Mouse (Mus musculus) adrenal gland, postnatal 36 days (tissue): ENCODE measurements around the gene Znrf3. TPM values are rescaled to one million over a fixed set of nuclear protein-coding genes. Genes with fewer than 3 reads are reported as not detected.

Source experiments
- DNase-seq, 2 experiments: peaks; one replicate each; pipeline ENCODE4 v3.0.0; 2021; ENCODE audit warnings: mixed read lengths in 1 of 2
- total RNA-seq, 2 experiments: library from RNA; stranded (reverse); gene quantifications; 2 replicates each; pipeline ENCODE4 v1.2.3; 2021

The Znrf3 gene
- total RNA-seq, 2 experiments from 2014 or later: 28.8 to 35.8 TPM

- no peak for DNase-seq
Observed at GRCm38 (mm10) chr11:5442590-5443021, 2.0 kb downstream of the Znrf3 start.

GRCm38 (mm10) chr11:5437646-5438045, 7.0 kb downstream of the Znrf3 start:
- no peak for DNase-seq

- DNase-seq: no peak
Observed at GRCm38 (mm10) chr11:5436988-5437387, 7.7 kb downstream of the Znrf3 start.

GRCm38 (mm10) chr11:5435493-5435892, 9.2 kb downstream of the Znrf3 start:
- DNase-seq: no peak

GRCm38 (mm10) chr11:5432330-5432729, 12.3 kb downstream of the Znrf3 start:
- DNase-seq: peak; percentile 69 to 76

- DNase-seq: no peak
Observed at GRCm38 (mm10) chr11:5430863-5431262, 13.8 kb downstream of the Znrf3 start.

GRCm38 (mm10) chr11:5429396-5430190, 15.1 kb downstream of the Znrf3 start:
- DNase-seq: peak in 1 of 2 experiments; percentile 40

GRCm38 (mm10) chr11:5427251-5427650, 17.4 kb downstream of the Znrf3 start:
- no peak for DNase-seq

- DNase-seq: no peak
Observed at GRCm38 (mm10) chr11:5426317-5426716, 18.3 kb downstream of the Znrf3 start.

- DNase-seq: no peak
Observed at GRCm38 (mm10) chr11:5425106-5425505, 19.5 kb downstream of the Znrf3 start.

GRCm38 (mm10) chr11:5424185-5424584, 20.5 kb downstream of the Znrf3 start:
- DNase-seq: no peak

GRCm38 (mm10) chr11:5423000-5423399, 21.6 kb downstream of the Znrf3 start:
- DNase-seq: no peak

- DNase-seq: no peak
Observed at GRCm38 (mm10) chr11:5422252-5422636, 22.4 kb downstream of the Znrf3 start.

GRCm38 (mm10) chr11:5421506-5422251, 23.0 kb downstream of the Znrf3 start:
- DNase-seq: peak in 1 of 2 experiments; percentile 46

GRCm38 (mm10) chr11:5415617-5416338, 28.9 kb downstream of the Znrf3 start:
- no peak for DNase-seq

GRCm38 (mm10) chr11:5414856-5415616, 29.6 kb downstream of the Znrf3 start:
- no peak for DNase-seq

- peak in 1 of 2 experiments; percentile 35 for DNase-seq
Observed at GRCm38 (mm10) chr11:5412644-5413190, 31.9 kb downstream of the Znrf3 start.

- peak; percentile 24 to 27 for DNase-seq
Observed at GRCm38 (mm10) chr11:5411577-5411976, 33.1 kb downstream of the Znrf3 start.

GRCm38 (mm10) chr11:5404180-5404579, 40.5 kb downstream of the Znrf3 start:
- DNase-seq: no peak

- DNase-seq: no peak
Observed at GRCm38 (mm10) chr11:5402127-5402733, 42.4 kb downstream of the Znrf3 start.
